Mouse (Mus musculus): ENCODE measurements around the gene Plekhh2. TPM values are rescaled to one million over a fixed set of nuclear protein-coding genes. Genes with fewer than 3 reads are reported as not detected.

Gene Plekhh2
- total and polyA plus RNA-seq, 3 experiments, result 0.21 to 1.7 (median 1.1) TPM

DNA sequence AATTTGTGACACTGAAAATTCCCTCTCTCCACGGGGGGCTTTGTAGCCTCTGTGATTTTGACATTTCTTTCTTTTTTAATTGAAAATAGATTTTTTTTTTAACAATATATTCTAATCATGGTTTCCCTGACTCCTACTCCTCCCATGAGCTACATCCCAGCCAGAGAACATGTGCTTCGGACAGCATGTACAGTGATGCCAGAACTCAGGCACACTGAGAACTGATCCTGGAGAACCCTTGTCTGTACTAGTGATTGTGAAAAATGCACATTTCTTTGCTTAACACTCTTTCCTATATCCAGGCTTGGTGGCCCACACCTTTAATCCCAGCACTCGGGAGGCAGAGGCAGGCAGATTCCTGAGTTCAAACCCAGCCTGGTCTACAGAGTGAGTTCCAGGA is 28.9 kb upstream of the Plekhh2 start:
- DNase-seq (ENCODE audit: extremely low read depth), result no peak
- no peak overlapping the region for H3K27ac ChIP-seq (ENCODE audit: insufficient read depth, low read depth)
- no peak overlapping the region for H3K4me3 ChIP-seq (replicated peaks in 1 of 3; ENCODE audit: low read depth in 2 of 3, low read length in 2 of 3, poor library complexity in 1 of 3)
- H3K36me3 ChIP-seq (replicated peaks in 1 of 2; ENCODE audit: control insufficient read depth in 1 of 2, insufficient read depth in 1 of 2, low read length in 1 of 2), result no peaks in the 10 kb centered on the region
- H3K79me2 ChIP-seq (replicated peaks; ENCODE audit: control insufficient read depth, extremely low read depth, insufficient read depth, poor library complexity, severe bottlenecking), result no peaks in the 10 kb centered on the region
- TF ChIP-seq EP300 (IDR thresholded peaks at IDR 0.05; ENCODE audit: low read length) (no peak), ZC3H11A (IDR thresholded peaks at IDR 0.05; ENCODE audit: low read depth, low read length) (no peak), POLR2A (IDR thresholded peaks at IDR 0.05; ENCODE audit: low read depth, low read length) (no peak), USF2 (conservative IDR thresholded peaks at IDR 0.05; ENCODE audit: low read depth, low read length) (no peak), KAT2A (IDR thresholded peaks at IDR 0.05; ENCODE audit: insufficient replicate concordance, low read length) (no peak), ZMIZ1 (IDR thresholded peaks at IDR 0.05; ENCODE audit: low read depth, low read length) (no peak), CHD1 (IDR thresholded peaks at IDR 0.05; ENCODE audit: low read depth, low read length) (no peak), BHLHE40 (IDR thresholded peaks at IDR 0.05; ENCODE audit: low read depth, low read length) (no peak), ZNF384 (IDR thresholded peaks at IDR 0.05; ENCODE audit: low read depth, low read length) (no peak), ELF1 (IDR thresholded peaks at IDR 0.05; ENCODE audit: low read depth, low read length) (no peak), PAX5 (IDR thresholded peaks at IDR 0.05; ENCODE audit: low read length) (no peak), SIN3A (IDR thresholded peaks at IDR 0.05; ENCODE audit: low read length) (no peak), TCF12 (IDR thresholded peaks at IDR 0.05; ENCODE audit: low read depth, low read length) (no peak)
- H3K9me3 ChIP-seq (replicated peaks; ENCODE audit: low read length), result no peaks in the 10 kb centered on the region
- peaks cover 7 to 8% of the 10 kb centered on the region in 2 experiments for H3K4me1 ChIP-seq (ENCODE audit: control insufficient read depth in 1 of 2, insufficient read depth in 2 of 2)
- no peaks in the 10 kb centered on the region for H3K27me3 ChIP-seq (replicated peaks)
- H3K9ac ChIP-seq (ENCODE audit: insufficient read depth, low read depth), result no peak overlapping the region
- dilution Hi-C loops (cut with MboI; ENCODE audit: extremely low pct_ligation_motif_present, extremely low pct_unique_long_range_greater_than_20kb, low sequenced_read_pairs), result no loop called here
- no peak overlapping the region for H3K4me2 ChIP-seq (ENCODE audit: insufficient read depth, low read depth, poor library complexity, severe bottlenecking)
- in situ Hi-C loops (cut with MboI; ENCODE audit: low pct_ligation_motif_present, low pct_unique_long_range_greater_than_20kb, low sequenced_read_pairs), result no loop called here

DNA sequence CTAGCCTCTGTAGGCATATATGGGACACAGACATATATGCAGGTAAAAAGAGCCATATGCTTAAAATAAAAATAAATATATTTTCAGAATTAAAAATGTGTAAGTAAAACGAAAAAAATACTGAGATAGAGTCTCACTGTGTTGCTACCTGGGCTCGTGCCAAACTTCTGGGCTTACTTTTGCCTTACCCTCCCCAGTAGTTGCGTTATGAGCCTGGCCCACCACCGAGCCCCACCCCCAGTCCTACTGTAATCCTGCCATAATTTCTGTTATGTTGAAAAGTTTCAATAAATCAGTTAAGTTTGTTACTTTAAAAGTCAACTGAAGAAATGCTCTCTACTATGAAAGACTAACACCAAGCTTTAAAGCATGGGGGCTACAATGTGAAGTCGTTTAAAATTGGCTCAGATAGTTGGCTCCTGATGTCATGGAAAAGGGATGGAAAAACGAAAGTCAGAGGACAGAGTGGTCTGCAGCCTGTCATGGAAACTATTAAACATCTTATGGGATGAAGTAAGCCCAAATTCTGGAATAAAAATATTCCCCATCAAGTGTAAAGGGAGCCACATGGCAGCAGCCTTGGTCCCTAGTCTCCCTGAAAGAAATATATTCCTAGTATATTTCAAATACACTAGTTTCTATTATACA is 27.9 kb upstream of the Plekhh2 start:
- dilution Hi-C loops (cut with MboI; ENCODE audit: extremely low pct_ligation_motif_present, extremely low pct_unique_long_range_greater_than_20kb, low sequenced_read_pairs) (no loop called here), in situ Hi-C loops (cut with MboI; ENCODE audit: low pct_ligation_motif_present, low pct_unique_long_range_greater_than_20kb, low sequenced_read_pairs) (no loop called here)
- Histone ChIP-seq H3K9ac (ENCODE audit: insufficient read depth, low read depth) (no peak overlapping the region), H3K4me2 (ENCODE audit: insufficient read depth, low read depth, poor library complexity, severe bottlenecking) (no peak overlapping the region), H3K36me3 (replicated peaks in 1 of 2; ENCODE audit: control insufficient read depth in 1 of 2, insufficient read depth in 1 of 2, low read length in 1 of 2) (no peaks in the 10 kb centered on the region), H3K79me2 (replicated peaks; ENCODE audit: control insufficient read depth, extremely low read depth, insufficient read depth, poor library complexity, severe bottlenecking) (no peaks in the 10 kb centered on the region), H3K9me3 (replicated peaks; ENCODE audit: low read length) (no peaks in the 10 kb centered on the region), H3K27ac (ENCODE audit: insufficient read depth, low read depth) (no peak overlapping the region), H3K27me3 (replicated peaks) (no peaks in the 10 kb centered on the region), H3K4me3 (replicated peaks in 1 of 3; ENCODE audit: low read depth in 2 of 3, low read length in 2 of 3, poor library complexity in 1 of 3) (no peak overlapping the region), H3K4me1 (ENCODE audit: control insufficient read depth in 1 of 2, insufficient read depth in 2 of 2) (peaks cover 7 to 8% of the 10 kb centered on the region in 2 experiments)
- TF ChIP-seq NRF1 (IDR thresholded peaks at IDR 0.05; ENCODE audit: low read depth, low read length), result no peak
- no peak for TF ChIP-seq ETS1 (conservative IDR thresholded peaks at IDR 0.05; ENCODE audit: low read depth, low read length)
- no peak for TF ChIP-seq USF2 (conservative IDR thresholded peaks at IDR 0.05; ENCODE audit: low read depth, low read length)
- no peak for TF ChIP-seq TBP (conservative IDR thresholded peaks at IDR 0.05; ENCODE audit: low read depth, low read length)
- no peak for TF ChIP-seq UBTF (IDR thresholded peaks at IDR 0.05; ENCODE audit: low read depth, low read length)
- no peak for TF ChIP-seq USF1 (IDR thresholded peaks at IDR 0.05; ENCODE audit: low read depth, low read length)
- no peak for TF ChIP-seq TCF12 (IDR thresholded peaks at IDR 0.05; ENCODE audit: low read depth, low read length)
- no peak for TF ChIP-seq ZKSCAN1 (IDR thresholded peaks at IDR 0.05; ENCODE audit: borderline replicate concordance, low read depth, low read length)
- no peak for TF ChIP-seq POLR2AphosphoS2 (IDR thresholded peaks at IDR 0.05; ENCODE audit: low read depth, low read length)
- TF ChIP-seq ELF1 (IDR thresholded peaks at IDR 0.05; ENCODE audit: low read depth, low read length), result no peak
- no peak for TF ChIP-seq MYC (IDR thresholded peaks at IDR 0.05; ENCODE audit: low read depth, low read length)
- TF ChIP-seq JUN (IDR thresholded peaks at IDR 0.05; ENCODE audit: insufficient read depth, low read depth, low read length), result no peak
- TF ChIP-seq BHLHE40 (IDR thresholded peaks at IDR 0.05; ENCODE audit: low read depth, low read length), result no peak
- no peak for TF ChIP-seq RAD21 (IDR thresholded peaks at IDR 0.05; ENCODE audit: low read depth, low read length)
- TF ChIP-seq HCFC1 (IDR thresholded peaks at IDR 0.05; ENCODE audit: low read depth, low read length), result no peak
- DNase-seq (ENCODE audit: extremely low read depth), result no peak
